Mouse (Mus musculus): ENCODE results near the gene Gkn3. TPM values are rescaled to one million over a fixed set of nuclear protein-coding genes. Genes with fewer than 3 reads are reported as not detected.

Gkn3 gene
- 0.62 and 1.4 TPM in 2 replicates for polyA plus RNA-seq (2015; fragmentation: Nextera tagmentation; extraction: Ambion mirVana)

DNA sequence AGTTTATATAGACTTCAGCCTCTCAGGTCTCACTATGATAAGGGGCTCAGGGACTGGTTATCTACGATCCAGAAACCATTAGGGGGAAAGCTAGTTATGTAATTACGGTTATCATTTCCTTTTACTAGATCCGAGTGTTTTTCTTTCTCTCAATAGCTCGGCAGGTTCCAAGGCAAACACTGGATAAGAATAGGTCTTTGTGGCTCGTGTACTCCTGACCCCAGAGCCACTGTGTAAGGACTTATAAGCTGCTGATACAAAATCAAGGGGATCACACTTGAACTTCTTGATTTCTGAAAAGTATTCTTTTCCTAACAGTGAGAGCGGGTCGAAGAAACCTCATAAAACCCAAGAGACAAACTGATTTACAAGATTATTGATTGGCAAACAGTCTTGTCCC is at the start of gene Gkn3:
Gene Gkn3, minus strand, starts transcription at position 59 of the 400 bp plus-strand sequence.
- ATAC-seq (replicated peaks; ENCODE audit: extremely low read depth, insufficient read depth, low FRiP score): no peak
- H3K4me1 ChIP-seq (ENCODE audit: control insufficient read depth, insufficient read depth, low read length): peaks cover 12% of the 10 kb centered on the region; the same call in 1 of the 2 replicates
- H3K9ac ChIP-seq (ENCODE audit: low read length): no peak within 1 kb of the TSS
- no peak within 1 kb of the TSS for H3K4me2 ChIP-seq (ENCODE audit: low read depth, low read length)
- H3K4me3 ChIP-seq (ENCODE audit: low read length): no peak within 1 kb of the TSS
- H3K27me3 ChIP-seq (ENCODE audit: control insufficient read depth, insufficient read depth, low read length): peaks cover 42% of the 10 kb centered on the region
- WGBS: 53% methylated on average over 7 of the region's 7 CpGs
- H3K27ac ChIP-seq (ENCODE audit: low read length): no peak within 1 kb of the TSS
- H3K9me3 ChIP-seq (replicated peaks; ENCODE audit: control insufficient read depth, low read length): no peaks in the 10 kb centered on the region
- H3K36me3 ChIP-seq (ENCODE audit: control insufficient read depth, insufficient read depth): no peaks in the 10 kb centered on the region

DNA sequence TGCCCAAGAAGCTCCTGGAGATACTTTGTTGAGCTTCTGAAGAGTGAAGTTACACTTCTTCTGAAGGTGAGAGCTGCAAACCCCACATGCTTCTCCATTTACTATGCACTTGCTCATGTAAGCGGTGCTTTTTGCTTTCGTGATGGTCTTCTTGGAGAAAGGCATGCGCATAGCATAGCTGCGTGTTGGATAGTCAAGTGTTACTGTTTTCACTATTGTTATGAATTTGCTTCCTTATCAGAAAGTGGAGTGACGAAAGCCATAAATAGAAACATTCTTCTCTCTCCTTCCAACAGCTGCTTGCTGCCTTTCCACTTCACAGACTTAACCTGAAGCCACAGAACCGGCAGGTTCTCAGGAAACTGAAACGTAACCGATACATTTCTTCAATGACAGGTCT is 48.0 kb upstream of the Gkn3 start:
- Histone ChIP-seq H3K4me2 (ENCODE audit: low read depth, low read length) (peak overlapping the region; percentile 53), H3K36me3 (ENCODE audit: control insufficient read depth, insufficient read depth) (no peaks in the 10 kb centered on the region), H3K27ac (ENCODE audit: low read length) (peak overlapping the region; percentile 30; the same call in 1 of the 2 replicates), H3K4me3 (ENCODE audit: low read length) (peak overlapping the region; percentile 17; the same call in 1 of the 2 replicates), H3K27me3 (ENCODE audit: control insufficient read depth, insufficient read depth, low read length) (peaks cover 24% of the 10 kb centered on the region), H3K9ac (ENCODE audit: low read length) (no peak overlapping the region), H3K4me1 (ENCODE audit: control insufficient read depth, insufficient read depth, low read length) (peaks cover 15% of the 10 kb centered on the region), H3K9me3 (replicated peaks; ENCODE audit: control insufficient read depth, low read length) (0 out of 2 replicates have a peak, but pooled peaks cover 3% of the 10 kb centered on the region)
- 0 out of 2 replicates have a peak, but pooled peaks have one; percentile 15 for ATAC-seq (replicated peaks; ENCODE audit: extremely low read depth, insufficient read depth, low FRiP score)
- 34% methylated on average over 8 of the region's 8 CpGs for WGBS

DNA sequence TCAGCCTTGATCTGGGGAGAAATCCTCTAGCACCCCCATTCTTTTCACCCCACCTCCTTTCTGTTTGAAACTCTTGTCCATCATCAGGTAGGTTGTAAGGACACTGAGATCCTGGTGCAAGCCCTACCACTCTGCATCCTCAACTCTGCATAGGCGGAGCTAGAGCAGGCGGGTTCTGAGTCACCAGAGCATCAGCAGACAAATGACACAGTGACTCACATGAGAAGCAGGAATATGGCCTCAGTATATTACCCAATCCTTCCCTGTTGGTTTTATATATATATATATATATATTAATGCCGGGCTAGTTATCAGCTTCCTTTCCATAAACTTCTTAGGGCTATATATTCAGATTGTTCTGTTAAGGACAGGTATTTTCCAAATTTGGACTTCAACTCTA is 47.1 kb upstream of the Gkn3 start:
- Histone ChIP-seq H3K36me3 (ENCODE audit: control insufficient read depth, insufficient read depth) (no peaks in the 10 kb centered on the region), H3K4me2 (ENCODE audit: low read depth, low read length) (no peak overlapping the region), H3K27me3 (ENCODE audit: control insufficient read depth, insufficient read depth, low read length) (peaks cover 28% of the 10 kb centered on the region), H3K27ac (ENCODE audit: low read length) (no peak overlapping the region), H3K4me1 (ENCODE audit: control insufficient read depth, insufficient read depth, low read length) (peaks cover 11% of the 10 kb centered on the region), H3K9ac (ENCODE audit: low read length) (no peak overlapping the region), H3K4me3 (ENCODE audit: low read length) (no peak overlapping the region), H3K9me3 (replicated peaks; ENCODE audit: control insufficient read depth, low read length) (0 out of 2 replicates have a peak, but pooled peaks cover 3% of the 10 kb centered on the region)
- WGBS: 81% methylated on average over 3 of the region's 3 CpGs
- no peak for ATAC-seq (replicated peaks; ENCODE audit: extremely low read depth, insufficient read depth, low FRiP score)

DNA sequence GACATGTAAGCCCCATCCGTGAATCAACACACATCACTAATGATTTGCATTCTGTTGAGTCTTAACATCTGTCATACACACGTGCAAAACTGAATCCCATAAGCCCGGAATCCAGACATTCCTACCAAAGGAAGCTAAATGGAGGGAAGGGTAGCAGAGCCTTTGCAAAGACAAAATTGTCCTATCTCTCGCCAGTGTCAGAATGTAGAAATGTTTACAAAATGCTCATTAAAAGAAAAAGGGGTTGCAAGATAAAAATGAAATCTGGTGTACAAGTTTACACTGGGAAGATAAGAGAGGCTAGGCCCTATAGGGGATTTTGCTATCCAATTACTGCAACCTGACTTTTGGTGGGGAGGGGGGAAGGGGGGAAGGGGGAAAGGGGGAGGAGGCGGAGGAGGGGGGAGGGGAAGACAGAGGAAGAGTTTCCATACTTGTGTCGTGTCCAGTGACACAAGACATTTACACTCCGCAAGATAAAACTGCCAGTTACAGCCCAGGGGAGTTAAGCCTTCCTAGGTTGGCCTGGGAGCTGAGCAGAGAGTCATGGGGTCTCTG is 39.8 kb upstream of the Gkn3 start, which contains the start of gene Bmp10:
Gene Bmp10, plus strand, starts transcription at position 508 of the 558 bp plus-strand sequence.
- Histone ChIP-seq H3K4me3 (ENCODE audit: low read length) (peak within 1 kb of the TSS; percentile 41), H3K27me3 (ENCODE audit: control insufficient read depth, insufficient read depth, low read length) (peaks cover 38% of the 10 kb centered on the region), H3K36me3 (ENCODE audit: control insufficient read depth, insufficient read depth) (no peaks in the 10 kb centered on the region), H3K9ac (ENCODE audit: low read length) (peak within 1 kb of the TSS; percentile 50), H3K9me3 (replicated peaks; ENCODE audit: control insufficient read depth, low read length) (no peaks in the 10 kb centered on the region), H3K4me2 (ENCODE audit: low read depth, low read length) (peak within 1 kb of the TSS; percentile 2; the same call in 1 of the 2 replicates), H3K27ac (ENCODE audit: low read length) (peak within 1 kb of the TSS; percentile 55), H3K4me1 (ENCODE audit: control insufficient read depth, insufficient read depth, low read length) (peaks cover 9% of the 10 kb centered on the region)
- no peak for ATAC-seq (replicated peaks; ENCODE audit: extremely low read depth, insufficient read depth, low FRiP score)
- 43% methylated on average over 7 of the region's 7 CpGs for WGBS

DNA sequence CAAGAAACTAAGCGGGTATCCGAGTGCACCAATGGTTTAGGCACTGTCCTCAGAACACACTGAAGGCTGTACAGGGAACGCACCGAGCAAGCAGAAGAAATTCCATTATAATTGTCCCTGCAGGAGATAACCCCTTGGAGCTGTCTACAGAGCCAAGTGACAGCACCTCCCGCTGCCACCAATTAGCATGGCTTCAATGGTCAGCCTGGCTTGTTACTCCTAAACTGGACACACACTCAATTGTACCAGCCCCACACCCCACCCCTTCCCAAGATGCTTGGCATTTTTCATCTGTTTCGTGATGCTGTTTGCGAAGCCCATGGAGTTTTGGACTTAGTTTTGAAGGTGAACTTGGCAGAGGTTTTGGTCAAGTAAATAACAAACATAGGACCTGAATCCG is 38.9 kb upstream of the Gkn3 start:
- H3K9me3 ChIP-seq (replicated peaks; ENCODE audit: control insufficient read depth, low read length): no peaks in the 10 kb centered on the region
- H3K4me2 ChIP-seq (ENCODE audit: low read depth, low read length): no peak overlapping the region
- H3K27ac ChIP-seq (ENCODE audit: low read length): peak overlapping the region; percentile 22; the same call in 1 of the 2 replicates
- H3K4me1 ChIP-seq (ENCODE audit: control insufficient read depth, insufficient read depth, low read length): peaks cover 16% of the 10 kb centered on the region
- WGBS: 52% methylated on average over 8 of the region's 8 CpGs
- H3K4me3 ChIP-seq (ENCODE audit: low read length): no peak overlapping the region
- H3K9ac ChIP-seq (ENCODE audit: low read length): no peak overlapping the region
- no peaks in the 10 kb centered on the region for H3K36me3 ChIP-seq (ENCODE audit: control insufficient read depth, insufficient read depth)
- no peak for ATAC-seq (replicated peaks; ENCODE audit: extremely low read depth, insufficient read depth, low FRiP score)
- peaks cover 47% of the 10 kb centered on the region for H3K27me3 ChIP-seq (ENCODE audit: control insufficient read depth, insufficient read depth, low read length)

DNA sequence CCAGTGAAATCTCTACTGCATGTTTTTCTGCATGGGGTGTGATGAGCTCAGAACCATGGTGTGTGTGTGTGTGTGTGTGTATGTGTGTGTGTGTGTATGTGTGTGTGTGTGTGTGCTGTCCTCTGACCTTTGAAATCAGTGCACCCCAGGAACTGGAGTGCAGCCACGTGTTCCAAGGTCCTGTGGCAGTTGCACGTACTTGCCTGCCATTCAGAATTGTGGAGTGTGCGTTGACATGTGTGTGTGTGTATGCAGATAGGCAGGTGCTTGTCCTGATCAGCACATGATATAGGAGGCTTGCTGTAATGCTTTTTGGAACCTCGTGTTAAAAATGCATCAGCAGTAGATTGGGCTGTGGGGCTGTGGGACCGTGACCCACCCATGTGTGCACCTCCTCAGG is 38.2 kb upstream of the Gkn3 start:
- Histone ChIP-seq H3K27me3 (ENCODE audit: control insufficient read depth, insufficient read depth, low read length) (peaks cover 45% of the 10 kb centered on the region), H3K36me3 (ENCODE audit: control insufficient read depth, insufficient read depth) (no peaks in the 10 kb centered on the region), H3K4me1 (ENCODE audit: control insufficient read depth, insufficient read depth, low read length) (peaks cover 23% of the 10 kb centered on the region), H3K4me3 (ENCODE audit: low read length) (no peak overlapping the region), H3K27ac (ENCODE audit: low read length) (no peak overlapping the region; the same call in 1 of the 2 replicates), H3K9me3 (replicated peaks; ENCODE audit: control insufficient read depth, low read length) (no peaks in the 10 kb centered on the region), H3K9ac (ENCODE audit: low read length) (no peak overlapping the region), H3K4me2 (ENCODE audit: low read depth, low read length) (no peak overlapping the region)
- ATAC-seq (replicated peaks; ENCODE audit: extremely low read depth, insufficient read depth, low FRiP score): no peak
- 36% methylated on average over 5 of the region's 5 CpGs for WGBS

DNA sequence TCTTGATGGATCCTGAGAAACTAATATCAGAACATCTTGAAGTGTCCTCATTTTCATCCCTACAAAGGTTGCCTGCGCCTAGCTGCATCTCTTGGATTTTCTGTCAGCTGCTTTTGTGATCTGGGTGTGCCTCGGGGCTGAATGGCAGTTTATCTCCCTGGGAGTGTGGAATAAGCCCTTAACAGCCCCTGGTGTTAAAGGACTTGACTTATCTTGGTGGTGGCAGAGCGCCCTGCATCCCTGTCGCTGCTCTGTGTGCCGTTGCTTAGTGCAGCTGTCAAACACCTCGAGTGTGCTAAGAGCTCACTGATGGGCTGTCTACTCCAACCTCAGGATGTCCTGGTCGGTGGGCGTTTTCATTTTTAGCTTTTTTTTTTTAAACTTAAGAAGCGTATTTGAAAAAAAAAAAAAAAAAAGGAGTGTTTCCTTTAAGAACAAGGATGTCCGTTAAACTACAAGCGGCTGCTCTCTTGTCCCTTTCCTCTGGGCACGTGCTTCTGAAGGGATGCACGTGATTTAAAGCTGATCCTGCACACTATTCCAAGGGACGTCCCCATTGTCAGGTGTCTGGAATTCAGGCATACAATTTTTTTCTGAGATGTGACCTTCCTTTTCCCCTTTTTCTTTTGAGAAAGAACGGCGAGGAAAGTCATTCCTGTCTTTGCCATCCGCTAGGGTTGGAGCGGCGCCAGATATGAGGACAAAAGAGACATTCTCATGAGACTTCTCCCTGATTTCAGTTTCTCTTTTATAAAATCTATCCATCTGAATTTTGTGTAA is 35.5 kb upstream of the Gkn3 start:
- H3K4me1 ChIP-seq (ENCODE audit: control insufficient read depth, insufficient read depth, low read length): peaks cover 23% of the 10 kb centered on the region
- peak; percentile 81 for ATAC-seq (replicated peaks; ENCODE audit: extremely low read depth, insufficient read depth, low FRiP score)
- no peaks in the 10 kb centered on the region for H3K36me3 ChIP-seq (ENCODE audit: control insufficient read depth, insufficient read depth)
- WGBS: 23% methylated on average over 19 of the region's 19 CpGs
- no peak overlapping the region for H3K9ac ChIP-seq (ENCODE audit: low read length)
- H3K27ac ChIP-seq (ENCODE audit: low read length): peak overlapping the region; percentile 59
- H3K4me2 ChIP-seq (ENCODE audit: low read depth, low read length): peak overlapping the region; percentile 53
- no peaks in the 10 kb centered on the region for H3K9me3 ChIP-seq (replicated peaks; ENCODE audit: control insufficient read depth, low read length)
- H3K27me3 ChIP-seq (ENCODE audit: control insufficient read depth, insufficient read depth, low read length): peaks cover 54% of the 10 kb centered on the region
- peak overlapping the region; percentile 23 for H3K4me3 ChIP-seq (ENCODE audit: low read length)

DNA sequence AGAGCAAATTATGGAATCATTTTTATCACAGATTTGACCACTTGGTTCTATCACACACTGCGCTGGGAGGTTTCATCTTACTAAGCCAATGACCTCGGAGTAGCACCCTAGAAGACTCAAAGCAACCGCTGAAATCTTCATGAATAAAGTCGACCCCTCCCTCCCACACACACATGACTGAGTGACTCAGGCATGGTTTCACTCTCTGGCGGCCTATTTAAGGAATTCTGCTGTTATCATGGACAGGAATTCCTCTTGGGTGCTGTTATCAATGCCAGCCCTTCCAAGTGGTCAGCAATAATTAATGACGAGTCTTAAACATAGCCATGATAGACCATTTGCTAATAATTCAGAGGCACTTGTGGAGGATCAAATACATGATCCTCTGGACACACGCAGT is 33.6 kb upstream of the Gkn3 start:
- ATAC-seq (replicated peaks; ENCODE audit: extremely low read depth, insufficient read depth, low FRiP score): peak; percentile 42; the same call in 1 of the 2 replicates
- Histone ChIP-seq H3K4me3 (ENCODE audit: low read length) (no peak overlapping the region), H3K27ac (ENCODE audit: low read length) (no peak overlapping the region), H3K9me3 (replicated peaks; ENCODE audit: control insufficient read depth, low read length) (no peaks in the 10 kb centered on the region), H3K36me3 (ENCODE audit: control insufficient read depth, insufficient read depth) (no peaks in the 10 kb centered on the region), H3K4me2 (ENCODE audit: low read depth, low read length) (peak overlapping the region; percentile 29), H3K4me1 (ENCODE audit: control insufficient read depth, insufficient read depth, low read length) (peaks cover 22% of the 10 kb centered on the region), H3K27me3 (ENCODE audit: control insufficient read depth, insufficient read depth, low read length) (peaks cover 67% of the 10 kb centered on the region), H3K9ac (ENCODE audit: low read length) (no peak overlapping the region)
- 24% methylated on average over 7 of the region's 7 CpGs for WGBS

DNA sequence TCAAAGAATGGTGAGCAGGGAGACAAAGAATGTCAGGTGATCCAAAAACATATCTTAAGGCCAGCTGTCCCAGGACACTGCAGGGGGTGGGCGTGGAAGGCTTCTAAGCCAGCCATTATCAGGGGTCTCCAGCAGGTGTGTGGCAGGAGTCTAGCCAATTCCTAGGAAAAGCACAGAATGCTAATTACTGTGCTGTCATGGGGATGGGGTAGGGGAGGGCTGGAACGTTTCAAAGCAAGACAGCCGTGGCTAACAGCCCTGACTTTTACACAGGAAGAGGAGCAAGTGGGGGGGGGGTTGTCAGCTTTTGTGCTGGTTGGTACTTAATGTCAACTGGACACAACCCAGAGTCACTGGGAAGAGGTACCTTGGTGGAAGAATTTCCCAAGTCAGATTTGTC is 23.3 kb upstream of the Gkn3 start:
- Histone ChIP-seq H3K36me3 (ENCODE audit: control insufficient read depth, insufficient read depth) (no peaks in the 10 kb centered on the region), H3K9me3 (replicated peaks; ENCODE audit: control insufficient read depth, low read length) (no peaks in the 10 kb centered on the region; the same call in 1 of the 2 replicates), H3K27me3 (ENCODE audit: control insufficient read depth, insufficient read depth, low read length) (peaks cover 34% of the 10 kb centered on the region), H3K4me3 (ENCODE audit: low read length) (no peak overlapping the region), H3K4me1 (ENCODE audit: control insufficient read depth, insufficient read depth, low read length) (no peaks in the 10 kb centered on the region), H3K4me2 (ENCODE audit: low read depth, low read length) (no peak overlapping the region), H3K9ac (ENCODE audit: low read length) (no peak overlapping the region), H3K27ac (ENCODE audit: low read length) (no peak overlapping the region)
- WGBS: 40% methylated on average over 3 of the region's 3 CpGs
- ATAC-seq (replicated peaks; ENCODE audit: extremely low read depth, insufficient read depth, low FRiP score): no peak
